Comparison of ENCODE assay signal across 14 mouse cellular contexts in the genomic region with DNA sequence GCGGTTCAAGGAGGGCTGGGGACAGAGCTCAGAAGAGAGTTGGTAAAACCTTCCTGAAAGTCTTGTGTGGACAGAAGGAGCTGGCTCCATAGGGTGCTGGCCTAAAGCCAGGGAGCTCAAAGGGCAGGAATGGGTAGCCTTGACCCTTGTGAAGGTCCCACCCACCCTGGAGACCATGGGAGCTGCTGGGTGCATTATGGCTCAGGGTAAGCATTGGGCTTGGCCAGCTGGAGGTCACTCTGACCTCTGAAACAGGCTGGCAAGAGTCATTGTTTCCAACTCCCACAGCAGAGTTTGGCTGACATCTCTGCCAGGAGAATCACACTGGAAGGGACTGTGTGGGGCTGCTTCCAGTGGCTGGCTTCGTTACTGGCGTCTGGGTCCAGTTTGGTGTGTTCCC.
DNase-seq lines count a peak whose midpoint lies in the region; ATAC-seq lines count a peak whose summit lies in the region.
"Had no signal": no experiment of that assay in that cellular context is flagged by ENCODE, and none has a peak within 500 bp of the region (broad histone marks: within the 10 kb centered on the region; RNA-seq: fewer than 3 reads in every experiment).

No protein-coding gene starts in this region.

- DNase-seq in cerebellum, adult 9-11 months = peak; percentile 6
- no peak for DNase-seq in cerebellum, adult 8-10 months
- DNase-seq in lung, postnatal 36 days = peak; percentile 17
- DNase-seq in lung, postnatal 25 days (ENCODE audit: low spot score) = no peak
- peak; percentile 43 for DNase-seq in skeletal muscle tissue, adult 2 months (ENCODE audit: low read depth, low spot score)
- DNase-seq in spleen, postnatal 14 days (ENCODE audit: low spot score in 2 of 2) = no peak
- DNase-seq: B cell, adult 2 months; liver, embryonic 13.5 days; spleen, adult 18-20 months had no signal

- peaks cover 9% of the 10 kb centered on the region; the same call in 1 of the 2 replicates for H3K4me1 ChIP-seq in heart, embryonic 13.5 days
- H3K4me1 ChIP-seq: forebrain, embryonic 12.5 days; liver, embryonic 13.5 days had no signal

- H3K4me3 ChIP-seq in heart, embryonic 13.5 days = no peak overlapping the region
- H3K4me3 ChIP-seq: forebrain, embryonic 12.5 days; liver, embryonic 13.5 days; myocyte had no signal

- no peaks in the 10 kb centered on the region for H3K36me3 ChIP-seq in heart, embryonic 13.5 days
- H3K36me3 ChIP-seq: forebrain, embryonic 12.5 days; liver, embryonic 13.5 days had no signal

- no peaks in the 10 kb centered on the region for H3K27me3 ChIP-seq in heart, embryonic 13.5 days (replicated peaks)
- H3K27me3 ChIP-seq: forebrain, embryonic 12.5 days; liver, embryonic 13.5 days had no signal

- H3K27ac ChIP-seq in heart, embryonic 13.5 days (replicated peaks) = 0 out of 2 replicates have a peak overlapping the region, but pooled peaks have one; percentile 20
- H3K27ac ChIP-seq: forebrain, embryonic 12.5 days; kidney, postnatal 0 days; liver, embryonic 13.5 days had no signal

- WGBS in heart, embryonic 13.5 days = 62% methylated on average over 3 of the region's 3 CpGs

- no peak for ATAC-seq in heart, embryonic 13.5 days (ENCODE audit: extremely low read depth, insufficient number of reproducible peaks, low FRiP score, low TSS enrichment)
- no peak for ATAC-seq in megakaryocyte, adult 5-6 weeks (ENCODE audit: poor library complexity, severe bottlenecking)

- H3K9me3 ChIP-seq in heart, embryonic 13.5 days = no peaks in the 10 kb centered on the region
- H3K9me3 ChIP-seq: forebrain, embryonic 12.5 days; liver, embryonic 13.5 days had no signal

- H3K9ac ChIP-seq in heart, embryonic 13.5 days = no peak overlapping the region
- H3K9ac ChIP-seq: forebrain, embryonic 12.5 days; liver, embryonic 13.5 days had no signal

- no peak overlapping the region for H3K4me2 ChIP-seq in heart, embryonic 13.5 days
- H3K4me2 ChIP-seq: forebrain, embryonic 12.5 days; liver, embryonic 13.5 days had no signal

Comparison
In these comparisons a context has a peak if more than half of its experiments do, and no peak if none do; other contexts are left out.
1. DNase-seq: peak in cerebellum, adult 9-11 months (single experiment), lung, postnatal 36 days (single experiment) and skeletal muscle tissue, adult 2 months (single experiment); none in cerebellum, adult 8-10 months (single experiment), lung, postnatal 25 days (single experiment) and spleen, postnatal 14 days (0 of 2).